Mouse (Mus musculus) embryo, embryonic 11.5 days (tissue): ENCODE measurements around the gene Spag9.

Source experiments
- DNase-seq: peaks from one replicate; pipeline ENCODE4 v3.0.0-alpha.2; 2012; ENCODE audit warnings: low read depth, low spot score

Spag9 gene

DNA sequence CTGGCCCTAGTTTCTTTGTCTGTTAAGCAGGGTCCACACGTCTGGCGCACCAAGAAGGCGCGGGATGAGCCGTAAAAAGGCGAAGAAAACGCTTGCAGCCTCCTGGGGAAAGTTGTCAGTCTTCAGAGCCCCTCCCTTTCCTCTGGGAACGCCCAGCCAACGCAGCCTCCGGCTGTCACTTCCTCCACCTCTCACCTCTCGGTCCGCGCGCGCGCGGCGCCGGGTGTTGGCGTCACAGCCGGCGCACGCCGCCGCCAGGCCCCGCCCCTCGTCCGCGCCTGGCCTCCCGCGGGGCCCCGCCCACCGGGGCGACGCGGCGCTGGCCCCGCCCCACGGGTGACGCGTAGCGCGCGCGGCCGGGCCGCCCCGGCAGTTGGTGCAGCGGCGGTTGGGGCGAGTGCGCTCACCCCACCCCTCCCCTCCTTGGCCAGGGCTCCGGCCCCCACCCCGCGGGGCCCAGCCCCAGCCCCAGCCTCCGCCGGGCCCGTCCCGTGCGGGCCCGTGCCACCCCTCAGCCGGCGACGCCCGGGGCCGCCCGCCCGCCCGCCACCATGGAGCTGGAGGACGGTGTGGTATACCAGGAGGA is at the start of gene Spag9:
TSS of gene Spag9 (plus strand) at position 372 of the 586 bp plus-strand sequence.
- DNase-seq = peak; percentile 92

GRCm38 (mm10) chr11:93948887-93949567 is 46.9 kb upstream of the Spag9 start:
- DNase-seq = no peak

DNA sequence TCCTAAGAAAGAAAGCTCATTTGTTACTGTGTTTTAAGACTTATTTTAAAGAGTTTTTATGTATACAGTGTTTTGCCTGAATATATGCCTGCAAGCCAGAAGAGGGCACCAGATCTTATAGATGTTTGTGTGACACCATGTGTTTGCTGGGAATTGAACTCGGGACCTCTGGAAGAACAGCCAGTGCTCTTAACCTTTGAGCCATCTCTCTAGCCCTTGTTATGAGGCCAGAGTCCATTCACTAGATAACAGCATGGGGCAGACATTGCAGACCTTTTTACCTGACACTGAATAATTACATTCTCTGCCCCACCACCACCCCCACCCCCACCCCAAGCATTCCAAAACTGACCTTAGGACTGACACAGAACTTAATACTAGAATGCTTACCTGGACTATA is 45.8 kb upstream of the Spag9 start:
- DNase-seq = no peak

- DNase-seq = no peak
Observed at GRCm38 (mm10) chr11:93952376-93952775, 43.5 kb upstream of the Spag9 start.

DNA sequence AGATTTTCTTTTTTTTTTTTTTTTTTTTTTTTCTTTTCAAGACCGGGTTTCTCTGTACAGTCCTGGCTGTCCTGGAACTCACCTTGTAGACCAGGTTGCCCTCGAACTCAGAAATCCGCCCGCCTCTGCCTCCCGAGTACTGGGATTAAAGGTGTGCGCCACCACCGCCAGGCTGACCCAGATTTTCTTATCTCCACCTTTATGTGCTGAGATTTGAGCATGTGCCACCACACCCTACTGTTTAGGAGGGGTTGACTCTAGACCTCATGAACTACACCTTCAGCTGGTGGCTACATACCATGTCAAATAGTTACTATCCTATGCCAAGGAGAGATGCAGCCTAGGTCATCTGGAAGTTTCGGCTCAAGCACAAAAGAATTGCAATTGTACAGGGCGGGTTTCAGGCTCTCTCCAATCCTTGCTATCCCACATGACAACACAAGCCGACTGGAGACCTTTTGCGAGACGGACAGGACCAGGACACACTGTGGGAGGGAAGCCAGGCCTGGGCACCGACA is 41.1 kb upstream of the Spag9 start:
- no peak for DNase-seq

- DNase-seq = peak; percentile 86
Observed at GRCm38 (mm10) chr11:93955256-93956150, 40.4 kb upstream of the Spag9 start.

DNA sequence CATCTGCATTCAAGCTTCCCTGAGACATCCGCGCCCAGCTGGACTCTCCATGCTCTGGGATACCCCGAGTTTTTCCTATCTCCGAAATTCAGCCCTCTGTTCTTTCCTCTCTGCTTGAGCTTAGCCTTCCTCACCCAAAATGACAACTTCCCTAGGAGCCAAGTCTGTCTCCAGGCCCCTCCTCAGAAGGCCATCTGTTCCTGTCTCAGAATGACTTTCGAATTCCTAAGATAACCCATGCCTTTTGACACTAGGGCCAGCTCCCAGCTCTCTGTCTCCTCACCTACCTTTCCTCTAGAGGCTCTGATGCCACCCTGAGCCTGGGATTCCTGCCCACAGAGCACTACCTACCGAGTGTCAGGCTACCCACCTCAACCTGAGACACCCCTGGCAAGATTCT is 39.7 kb upstream of the Spag9 start, which contains the start of gene Nme2:
TSS of gene Nme2 (minus strand) at position 101 of the 400 bp plus-strand sequence.
- DNase-seq = no peak

DNA sequence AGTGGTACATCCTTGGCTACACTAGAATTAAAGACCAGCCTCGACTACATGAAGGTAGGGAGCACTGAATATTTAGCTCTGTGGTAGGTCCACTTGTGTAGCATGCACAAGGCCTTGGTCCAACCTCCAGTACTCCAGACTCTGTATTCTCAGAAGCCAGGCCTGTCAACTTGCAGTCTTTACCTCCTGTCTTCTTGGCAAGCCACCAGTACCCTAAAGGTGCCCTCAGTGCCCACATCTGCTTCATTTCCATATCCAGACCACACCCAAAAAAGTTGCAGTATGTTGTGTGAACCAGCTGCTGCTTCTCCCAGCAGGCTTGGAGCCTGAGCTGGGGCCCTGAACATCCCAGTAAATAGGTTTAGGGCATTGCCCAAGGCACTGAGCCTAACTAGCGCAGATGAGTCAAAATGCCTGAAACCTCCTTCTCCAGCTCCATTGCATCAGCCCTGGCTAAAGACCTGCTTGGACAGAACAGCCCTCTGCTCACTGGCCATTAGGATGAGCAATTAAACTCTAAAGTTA is 38.8 kb upstream of the Spag9 start:
- DNase-seq = no peak

- DNase-seq = no peak
Observed at GRCm38 (mm10) chr11:93957746-93958145, 38.1 kb upstream of the Spag9 start.

- no peak for DNase-seq
Observed at GRCm38 (mm10) chr11:93961482-93961881, 34.4 kb upstream of the Spag9 start.

DNA sequence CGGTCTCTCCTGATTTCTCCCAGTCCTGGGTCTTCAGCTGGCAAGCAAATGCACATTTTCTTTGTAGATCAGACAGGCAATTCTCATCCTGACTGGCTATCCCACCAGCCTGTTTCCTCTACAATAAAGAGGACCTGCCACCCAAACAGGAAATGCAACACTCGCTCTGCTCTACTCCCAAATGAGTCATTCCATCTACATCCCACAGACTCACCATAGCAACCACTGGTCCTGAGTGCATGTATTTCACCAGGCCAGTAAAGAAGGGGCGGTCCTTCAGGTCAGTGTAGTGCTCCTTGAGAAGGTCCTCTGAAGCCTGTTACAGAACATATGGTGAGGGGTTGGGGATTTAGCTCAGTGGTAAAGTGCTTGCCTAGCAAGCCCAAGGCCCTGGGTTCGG is 32.9 kb upstream of the Spag9 start:
- DNase-seq = no peak

DNA sequence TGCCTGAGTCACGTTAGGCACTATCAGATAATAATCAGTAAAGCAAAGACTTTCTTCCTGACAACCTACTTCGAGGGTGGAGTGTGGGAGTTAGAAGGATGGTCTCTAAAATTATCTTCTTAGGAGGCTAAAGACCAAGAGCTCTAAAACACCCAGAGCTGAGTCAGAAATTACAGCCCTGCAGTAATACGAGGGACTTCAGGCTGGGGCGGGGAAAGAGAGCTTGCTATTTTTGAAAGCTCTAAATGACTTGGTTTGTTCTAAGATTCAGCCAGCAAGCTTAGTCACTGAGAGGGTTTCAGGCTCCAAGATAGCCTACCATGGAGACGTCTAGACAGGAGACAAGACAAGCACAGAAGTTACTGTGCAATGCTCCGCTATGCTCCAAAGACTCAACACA is 30.5 kb upstream of the Spag9 start:
- no peak for DNase-seq

DNA sequence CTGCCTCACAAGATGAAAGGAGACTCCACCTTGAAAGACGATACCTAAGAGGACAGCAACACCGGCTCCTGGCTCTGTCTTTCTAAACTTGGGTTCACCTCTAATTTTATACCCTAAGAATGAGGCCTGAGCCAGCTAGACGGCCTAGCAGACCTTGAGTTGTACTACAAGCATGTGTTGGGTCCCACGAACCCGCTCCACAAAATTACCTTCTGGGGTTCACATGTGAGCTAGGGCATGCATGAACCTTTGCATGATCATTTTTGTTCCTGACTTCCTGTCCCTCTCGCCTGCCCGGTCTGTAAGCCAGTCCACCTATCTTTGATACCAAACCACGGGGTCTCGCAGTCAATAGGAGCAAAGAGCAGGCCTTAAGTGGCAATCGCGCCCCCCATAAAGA is 28.5 kb upstream of the Spag9 start:
- no peak for DNase-seq

DNA sequence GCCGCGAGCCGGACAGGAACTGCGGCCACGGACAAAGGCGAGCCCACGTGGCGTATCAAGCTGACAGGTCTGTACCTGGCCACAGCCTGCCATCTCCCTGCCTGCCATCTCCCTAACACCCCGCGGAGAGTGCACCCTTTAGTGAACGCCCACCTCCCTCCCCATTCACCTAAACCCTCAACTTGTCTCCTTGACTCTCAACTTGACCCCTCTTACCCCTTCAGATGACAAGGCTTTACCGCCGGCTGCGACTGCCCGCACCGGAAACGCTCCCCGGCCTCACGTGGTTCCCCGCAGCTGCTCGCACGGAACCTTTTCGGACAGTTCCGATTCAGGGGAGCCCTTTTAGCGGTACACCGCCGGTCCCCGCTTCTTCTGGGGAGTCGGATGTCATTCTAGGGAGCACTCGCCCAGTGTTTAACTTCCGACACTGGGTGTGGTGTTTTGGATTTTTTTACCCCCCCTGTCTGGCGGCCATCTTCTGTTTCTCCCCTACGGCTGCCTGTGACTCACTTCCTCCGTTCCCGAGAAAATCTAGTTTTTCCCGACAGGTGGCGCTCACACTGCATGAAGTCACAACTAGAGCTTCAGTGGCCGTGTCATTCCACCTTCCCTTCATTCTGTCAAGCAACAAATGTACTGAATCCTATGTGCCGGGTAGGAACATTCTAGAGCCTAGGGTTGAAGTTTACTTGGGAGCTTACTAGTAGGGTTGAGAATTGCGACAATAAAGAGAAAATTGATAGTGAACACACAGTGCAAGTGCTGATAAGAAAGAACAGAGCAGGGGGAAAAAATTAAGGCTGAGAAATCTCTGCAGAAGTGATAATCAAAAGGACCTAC is 27.7 kb upstream of the Spag9 start, which contains the start of the genes Gm20390 and Nme1:
TSS of gene Gm20390 (minus strand) at position 289 of the 843 bp plus-strand sequence.
TSS of gene Nme1 (minus strand) at position 517 of the 843 bp plus-strand sequence.
- peak; percentile 97 for DNase-seq

DNA sequence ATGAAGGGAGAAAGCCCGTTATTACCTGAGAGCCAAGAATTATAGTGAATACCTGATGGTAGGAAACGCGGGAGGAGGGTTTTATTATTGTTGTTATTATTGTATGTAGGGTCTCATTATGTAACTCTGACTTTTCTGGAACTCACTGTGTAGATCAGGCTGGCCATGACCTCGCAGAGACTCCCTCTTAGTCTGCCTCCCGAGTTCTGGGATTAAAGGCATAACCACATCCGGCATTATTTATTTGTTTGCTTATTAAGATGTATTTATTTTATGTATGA is 27.1 kb upstream of the Spag9 start:
- DNase-seq = no peak

- DNase-seq = no peak
Observed at GRCm38 (mm10) chr11:93969171-93969570, 26.7 kb upstream of the Spag9 start.

DNA sequence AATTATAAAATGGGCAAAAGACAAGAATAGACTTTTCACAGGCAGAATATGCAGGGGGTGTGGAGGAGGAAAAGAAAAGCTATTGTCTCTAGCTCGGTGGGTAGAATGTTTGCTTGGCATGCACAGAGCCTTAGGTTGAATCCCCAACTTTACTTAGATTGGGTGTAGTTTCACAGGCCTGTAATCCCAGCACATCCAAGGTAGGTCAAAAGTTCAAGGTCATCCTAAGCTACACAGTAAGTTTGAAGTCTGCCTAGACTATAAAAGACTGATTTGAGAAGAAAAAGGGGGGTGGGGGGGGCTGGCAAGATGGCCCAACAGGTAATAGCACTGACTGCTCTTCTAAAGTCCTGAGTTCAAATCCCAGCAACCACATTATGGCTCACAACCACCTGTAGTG is 26.1 kb upstream of the Spag9 start:
- no peak for DNase-seq

GRCm38 (mm10) chr11:93972951-93973350 is 22.9 kb upstream of the Spag9 start:
- DNase-seq = no peak

GRCm38 (mm10) chr11:93979502-93980049 is 16.3 kb upstream of the Spag9 start:
- DNase-seq = no peak

DNA sequence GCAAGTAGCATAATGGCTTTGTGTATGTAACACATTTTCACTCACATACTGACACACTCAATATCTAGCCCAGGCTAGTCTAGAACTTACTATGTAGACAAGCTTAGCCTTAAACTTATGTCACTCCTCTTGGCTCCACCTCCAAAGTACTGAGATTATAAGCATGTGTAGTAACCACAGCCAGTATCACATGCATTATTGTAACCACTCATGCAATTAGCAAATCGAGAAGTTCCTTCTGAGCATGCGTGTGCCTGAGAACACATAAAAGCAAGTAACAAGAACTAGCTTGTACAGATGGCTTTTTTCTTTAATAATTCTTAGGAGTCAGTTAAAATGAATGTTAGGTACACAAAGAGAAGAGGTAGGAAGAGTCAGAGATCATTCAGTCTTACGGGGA is 11.3 kb upstream of the Spag9 start:
- DNase-seq = no peak

DNA sequence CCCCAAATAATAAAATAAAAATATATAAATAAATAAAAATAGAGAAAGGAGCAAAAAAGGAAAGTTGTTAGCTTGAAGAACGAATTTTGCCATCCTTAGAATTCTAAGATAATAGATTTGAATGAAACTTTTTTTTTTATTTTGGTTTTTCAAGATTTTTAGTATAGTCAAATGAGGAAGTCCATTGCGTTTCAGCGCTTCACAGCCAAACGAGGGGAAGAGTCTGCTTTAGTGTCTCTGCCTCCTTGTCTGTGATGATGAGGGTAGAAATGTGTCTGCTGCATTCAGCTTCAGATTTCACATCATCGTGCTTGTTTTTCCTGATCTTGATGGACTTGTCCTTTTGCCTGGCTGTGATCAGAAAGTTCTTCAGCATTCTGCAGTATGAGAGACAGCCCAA is 10.6 kb upstream of the Spag9 start:
- no peak for DNase-seq
